Mouse (Mus musculus) midbrain, embryonic 12.5 days (tissue): ENCODE results near the gene Prrt2. TPM values are rescaled to one million over a fixed set of nuclear protein-coding genes. Genes with fewer than 3 reads are reported as not detected.
A peak's percentile ranks its signal among the peaks of the same experiment; 100 is the strongest.

Experiments
- ATAC-seq: fragments of 200-750 bp; cut with Nextera tagmentation; 2 replicates; pipeline ENCODE4 v1.8.0; 2017; ENCODE audit warnings: low read depth, moderate TSS enrichment, moderate library complexity; ENCODE audit not compliant: low FRiP score
- H3K27ac ChIP-seq: fragments of 300-500 bp; sonication (generic); replicated peaks from 2 replicates; pipeline ENCODE4 v1.5.1; 2016; ENCODE audit warnings: mild to moderate bottlenecking
- H3K27me3 ChIP-seq: fragments of 300-500 bp; sonication (generic); 2 replicates; pipeline ENCODE4 v1.6.1; 2016; ENCODE audit warnings: mild to moderate bottlenecking
- H3K36me3 ChIP-seq: fragments of 300-500 bp; sonication (generic); 2 replicates; pipeline ENCODE4 v1.6.1; 2016
- H3K4me1 ChIP-seq: fragments of 300-500 bp; sonication (generic); 2 replicates; pipeline ENCODE4 v1.6.1; 2016
- H3K4me2 ChIP-seq: fragments of 300-500 bp; sonication (generic); replicated peaks from 2 replicates; pipeline ENCODE4 v1.6.1; 2016; ENCODE audit warnings: mild to moderate bottlenecking, moderate library complexity
- H3K4me3 ChIP-seq: fragments of 300-500 bp; sonication (generic); 2 replicates; pipeline ENCODE4 v1.5.1; 2016; ENCODE audit warnings: mild to moderate bottlenecking
- H3K9ac ChIP-seq: fragments of 300-500 bp; sonication (generic); replicated peaks from 2 replicates; pipeline ENCODE4 v1.6.1; 2016; ENCODE audit warnings: mild to moderate bottlenecking, moderate library complexity
- H3K9me3 ChIP-seq: fragments of 300-500 bp; sonication (generic); 2 replicates; pipeline ENCODE4 v1.6.1; 2016; ENCODE audit warnings: mild to moderate bottlenecking
- WGBS: fragments of 180-500 bp; shearing (Covaris S2); methylation state at CpG from one replicate; pipeline ENCODE4 v1.1.7; 2016; 5-methylcytosine and 5-hydroxymethylcytosine counted together
- polyA plus RNA-seq: library from polyadenylated mRNA; unstranded; fragments of >200 nt; fragmentation: Nextera tagmentation; extraction: Ambion mirVana; gene quantifications from 2 replicates; pipeline ENCODE4 v1.2.1, GENCODE M21; 2016

Gene Prrt2
- polyA plus RNA-seq, 1 experiment from 2014 or later: 4.3 TPM

DNA sequence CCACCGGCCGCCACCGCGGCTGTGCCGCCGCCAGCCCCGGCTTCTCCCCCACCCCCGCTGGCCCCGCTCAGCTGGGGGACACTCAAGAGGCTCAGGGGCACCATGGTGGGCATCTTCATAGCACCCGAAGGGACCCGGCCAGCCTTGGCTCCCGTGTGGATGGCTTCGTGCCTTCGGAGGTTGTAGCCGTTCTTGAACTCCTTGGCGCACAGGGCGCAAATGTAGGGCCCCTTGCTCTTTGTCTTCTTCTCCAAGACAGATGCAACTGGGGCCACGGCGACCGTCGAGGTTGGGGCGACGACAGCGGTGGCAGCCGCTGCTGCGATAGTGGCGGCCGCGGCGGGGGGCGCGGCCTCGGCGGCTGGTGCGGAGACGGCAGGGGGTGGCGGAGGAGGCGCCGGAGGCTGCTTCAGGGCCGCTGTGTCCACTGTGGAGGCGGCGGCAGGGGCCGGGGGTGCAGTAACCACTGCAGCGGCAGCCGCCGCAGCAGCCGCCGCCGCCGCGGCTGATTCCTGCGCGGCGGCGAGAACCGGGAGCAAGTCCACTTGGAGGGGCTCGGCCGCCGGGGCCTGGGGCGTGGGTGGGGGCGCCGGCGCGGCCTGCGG lies 4.6 kb upstream of the Prrt2 start:
- peaks cover 53% of the 10 kb centered on the region for H3K4me1 ChIP-seq
- peak overlapping the region; percentile 99 for H3K27ac ChIP-seq
- no peaks in the 10 kb centered on the region for H3K27me3 ChIP-seq
- H3K9me3 ChIP-seq: no peaks in the 10 kb centered on the region
- under 1% methylated on average over 65 of the region's 65 CpGs for WGBS
- no peak for ATAC-seq
- peak overlapping the region; percentile 98 for H3K4me3 ChIP-seq
- H3K36me3 ChIP-seq: peaks cover 50% of the 10 kb centered on the region
- peak overlapping the region; percentile 98 for H3K4me2 ChIP-seq
- H3K9ac ChIP-seq: peak overlapping the region; percentile 100

DNA sequence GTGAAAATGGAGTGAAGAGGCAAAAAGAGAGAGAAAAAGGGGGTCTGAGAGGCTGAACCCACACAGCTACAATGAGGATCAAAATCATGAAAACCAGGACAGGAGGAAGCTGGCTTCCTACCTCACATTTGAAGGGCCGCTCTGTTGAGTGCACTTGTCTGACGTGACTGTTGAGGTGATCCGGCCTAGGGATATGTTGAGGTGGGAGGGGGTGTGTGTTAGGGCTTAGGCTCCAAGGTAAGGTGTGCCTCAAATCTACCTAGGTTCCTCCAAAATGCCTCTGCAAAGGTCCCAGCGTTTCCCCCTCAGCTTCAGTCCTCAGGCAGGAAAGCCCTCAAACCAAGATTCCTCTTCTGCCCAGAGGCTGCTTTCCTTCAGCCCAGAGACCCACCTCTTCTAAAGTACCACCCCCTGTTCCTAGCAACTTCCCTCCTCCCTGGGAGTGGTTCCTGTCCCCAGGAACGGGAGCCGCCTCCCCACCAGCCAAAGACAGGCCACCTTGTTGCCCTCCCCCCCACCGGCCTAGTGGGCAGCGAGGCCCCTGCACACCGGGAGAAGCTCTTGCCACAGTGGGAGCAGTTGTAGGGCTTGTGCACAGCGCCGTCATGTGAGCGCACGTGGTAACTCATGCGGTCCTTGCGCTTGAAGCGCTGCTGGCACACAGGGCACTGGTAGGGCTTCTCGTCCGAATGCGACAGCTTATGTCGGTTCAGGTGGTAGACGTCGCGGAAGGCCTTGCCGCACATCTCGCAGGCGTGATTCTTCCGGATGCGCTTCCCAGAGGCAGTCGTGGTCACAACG lies 3.9 kb upstream of the Prrt2 start:
- peak overlapping the region; percentile 99 for H3K27ac ChIP-seq
- H3K4me1 ChIP-seq: peaks cover 60% of the 10 kb centered on the region
- 1% methylated on average over 30 of the region's 30 CpGs for WGBS

DNA sequence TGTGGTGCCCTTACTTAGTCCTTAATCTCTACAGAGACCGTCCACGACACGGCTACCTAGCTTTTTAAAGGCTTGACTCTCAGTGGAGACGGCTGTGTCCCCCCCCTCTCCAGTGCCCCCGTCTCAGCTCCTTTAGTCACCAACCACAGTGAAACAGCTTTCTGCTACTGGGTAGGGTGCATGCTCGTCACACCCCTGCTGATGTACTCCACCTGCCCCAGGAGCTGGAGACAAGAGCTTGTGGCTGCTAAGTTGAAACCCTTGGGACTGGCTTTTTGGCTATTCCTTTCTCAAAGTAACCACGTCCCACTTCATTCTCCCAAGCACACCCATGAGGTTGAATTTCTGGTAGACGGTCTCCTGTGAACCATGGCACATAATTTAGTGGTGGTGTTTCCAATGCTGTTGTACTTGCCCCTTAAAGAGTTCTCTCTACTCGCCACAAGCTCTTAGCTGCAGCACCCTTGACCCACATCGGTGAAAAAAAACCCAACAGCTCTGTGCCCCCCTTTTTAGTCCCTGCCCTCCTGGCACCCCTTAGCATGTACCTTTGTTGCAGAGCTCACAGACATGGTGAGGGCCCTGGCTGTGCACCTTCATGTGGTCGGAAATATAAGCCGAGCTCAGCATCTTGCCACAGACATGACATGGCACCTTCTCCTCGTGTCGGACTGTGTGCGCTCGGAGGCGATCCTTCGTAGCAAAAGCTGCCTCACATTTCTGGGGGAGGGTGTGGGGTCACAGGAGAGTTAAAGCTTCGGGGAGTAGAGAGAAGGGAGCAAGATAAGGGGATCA lies 3.1 kb upstream of the Prrt2 start:
- peak overlapping the region; percentile 100 for H3K9ac ChIP-seq
- no peaks in the 10 kb centered on the region for H3K27me3 ChIP-seq
- H3K4me1 ChIP-seq: peaks cover 69% of the 10 kb centered on the region
- ATAC-seq: no peak
- H3K4me2 ChIP-seq: peak overlapping the region; percentile 98
- H3K27ac ChIP-seq: peak overlapping the region; percentile 99
- H3K9me3 ChIP-seq: no peaks in the 10 kb centered on the region
- peak overlapping the region; percentile 98 for H3K4me3 ChIP-seq
- peaks cover 35% of the 10 kb centered on the region for H3K36me3 ChIP-seq
- 25% methylated on average over 19 of the region's 19 CpGs for WGBS

More for the DNA sequence above, 3.9 kb upstream of the Prrt2 start:
- peak overlapping the region; percentile 98 for H3K4me2 ChIP-seq
- no peaks in the 10 kb centered on the region for H3K9me3 ChIP-seq
- H3K27me3 ChIP-seq: no peaks in the 10 kb centered on the region
- H3K36me3 ChIP-seq: peaks cover 44% of the 10 kb centered on the region
- peak overlapping the region; percentile 100 for H3K9ac ChIP-seq
- peak overlapping the region; percentile 98 for H3K4me3 ChIP-seq
- peak; percentile 41 for ATAC-seq

DNA sequence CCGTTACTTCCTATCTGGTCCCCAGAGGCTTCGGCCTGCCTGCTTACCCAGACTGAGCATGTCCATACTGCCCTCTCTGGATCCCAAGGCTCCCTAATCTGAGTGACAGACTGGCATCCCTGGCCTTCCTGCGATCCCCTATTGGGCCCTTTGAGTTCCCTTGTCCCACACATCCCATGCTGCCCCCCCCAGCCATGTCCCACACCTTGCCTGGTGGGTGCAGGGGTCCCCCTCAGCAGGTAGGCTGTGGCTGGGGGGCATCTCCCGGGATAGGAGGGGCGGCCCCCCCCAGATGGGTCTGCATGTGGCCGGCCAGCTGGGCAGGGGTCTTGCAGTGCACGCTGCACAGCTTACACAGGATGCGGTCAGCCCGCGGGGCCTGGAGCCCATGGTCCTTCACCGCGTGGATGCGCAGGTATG lies 2.3 kb upstream of the Prrt2 start:
- Histone ChIP-seq H3K4me3 (peak overlapping the region; percentile 98), H3K27me3 (no peaks in the 10 kb centered on the region), H3K4me2 (peak overlapping the region; percentile 98), H3K27ac (peak overlapping the region; percentile 99), H3K9ac (peak overlapping the region; percentile 100), H3K9me3 (no peaks in the 10 kb centered on the region), H3K36me3 (peaks cover 30% of the 10 kb centered on the region), H3K4me1 (peaks cover 77% of the 10 kb centered on the region)
- ATAC-seq: no peak
- WGBS: 74% methylated on average over 13 of the region's 13 CpGs

GRCm38 (mm10) chr7:127022528-127023271 lies 1.7 kb upstream of the Prrt2 start:
- 82% methylated on average over 4 of the region's 7 CpGs for WGBS
- peaks cover 77% of the 10 kb centered on the region for H3K4me1 ChIP-seq
- peak overlapping the region; percentile 99 for H3K27ac ChIP-seq

GRCm38 (mm10) chr7:127021563-127022527 lies 834 bp upstream of the Prrt2 start:
- 44% methylated on average over 5 of the region's 5 CpGs for WGBS
- no peaks in the 10 kb centered on the region for H3K27me3 ChIP-seq
- peak overlapping the region; percentile 100 for H3K9ac ChIP-seq
- H3K9me3 ChIP-seq: no peaks in the 10 kb centered on the region
- H3K4me3 ChIP-seq: peak overlapping the region; percentile 47
- H3K4me2 ChIP-seq: peak overlapping the region; percentile 98
- H3K4me1 ChIP-seq: peaks cover 77% of the 10 kb centered on the region
- H3K27ac ChIP-seq: peak overlapping the region; percentile 99
- ATAC-seq: no peak
- H3K36me3 ChIP-seq: peaks cover 30% of the 10 kb centered on the region

More at GRCm38 (mm10) chr7:127022528-127023271, 1.7 kb upstream of the Prrt2 start:
- Histone ChIP-seq H3K4me3 (peak overlapping the region; percentile 98), H3K36me3 (peaks cover 30% of the 10 kb centered on the region), H3K27me3 (no peaks in the 10 kb centered on the region), H3K9ac (peak overlapping the region; percentile 100), H3K4me2 (peak overlapping the region; percentile 98), H3K9me3 (no peaks in the 10 kb centered on the region)
- ATAC-seq: no peak

GRCm38 (mm10) chr7:127020491-127020890 lies 520 bp downstream of the Prrt2 start:
- H3K4me1 ChIP-seq: peaks cover 84% of the 10 kb centered on the region
- H3K36me3 ChIP-seq: peaks cover 32% of the 10 kb centered on the region

GRCm38 (mm10) chr7:127020031-127020430 lies 980 bp downstream of the Prrt2 start:
- H3K36me3 ChIP-seq: peaks cover 36% of the 10 kb centered on the region
- ATAC-seq: no peak
- peak overlapping the region; percentile 99; the same call in 1 of the 2 replicates for H3K27ac ChIP-seq
- H3K27me3 ChIP-seq: no peaks in the 10 kb centered on the region
- H3K9me3 ChIP-seq: no peaks in the 10 kb centered on the region
- peak overlapping the region; percentile 69; the same call in 1 of the 2 replicates for H3K9ac ChIP-seq
- WGBS: 58% methylated on average over 3 of the region's 3 CpGs
- H3K4me3 ChIP-seq: peak overlapping the region; percentile 47
- H3K4me2 ChIP-seq: peak overlapping the region; percentile 98
- peaks cover 87% of the 10 kb centered on the region for H3K4me1 ChIP-seq

More at GRCm38 (mm10) chr7:127020491-127020890, 520 bp downstream of the Prrt2 start:
- Histone ChIP-seq H3K27me3 (no peaks in the 10 kb centered on the region), H3K9me3 (no peaks in the 10 kb centered on the region), H3K4me3 (peak overlapping the region; percentile 47), H3K27ac (peak overlapping the region; percentile 99), H3K9ac (peak overlapping the region; percentile 69), H3K4me2 (peak overlapping the region; percentile 98)
- no peak for ATAC-seq
- WGBS: 22% methylated on average over 5 of the region's 5 CpGs

- Histone ChIP-seq H3K4me2 (peak overlapping the region; percentile 98), H3K4me3 (peak overlapping the region; percentile 47; the same call in 1 of the 2 replicates), H3K27ac (no peak overlapping the region), H3K4me1 (peaks cover 87% of the 10 kb centered on the region), H3K9me3 (no peaks in the 10 kb centered on the region), H3K9ac (peak overlapping the region; percentile 69; the same call in 1 of the 2 replicates), H3K27me3 (no peaks in the 10 kb centered on the region), H3K36me3 (peaks cover 36% of the 10 kb centered on the region)
- ATAC-seq: no peak
- 85% methylated on average over 14 of the region's 14 CpGs for WGBS
These were observed 1.6 kb downstream of the Prrt2 start for GRCm38 (mm10) chr7:127019306-127019960.
